Mouse (Mus musculus): ENCODE data around the gene Ralb. TPM values are rescaled to one million over a fixed set of nuclear protein-coding genes. Genes with fewer than 3 reads are reported as not detected.
A peak's percentile ranks its signal among the peaks of the same experiment; 100 is the strongest.

Ralb gene
- polyA plus RNA-seq, 2 experiments, result 49.4 to 110 TPM

DNA sequence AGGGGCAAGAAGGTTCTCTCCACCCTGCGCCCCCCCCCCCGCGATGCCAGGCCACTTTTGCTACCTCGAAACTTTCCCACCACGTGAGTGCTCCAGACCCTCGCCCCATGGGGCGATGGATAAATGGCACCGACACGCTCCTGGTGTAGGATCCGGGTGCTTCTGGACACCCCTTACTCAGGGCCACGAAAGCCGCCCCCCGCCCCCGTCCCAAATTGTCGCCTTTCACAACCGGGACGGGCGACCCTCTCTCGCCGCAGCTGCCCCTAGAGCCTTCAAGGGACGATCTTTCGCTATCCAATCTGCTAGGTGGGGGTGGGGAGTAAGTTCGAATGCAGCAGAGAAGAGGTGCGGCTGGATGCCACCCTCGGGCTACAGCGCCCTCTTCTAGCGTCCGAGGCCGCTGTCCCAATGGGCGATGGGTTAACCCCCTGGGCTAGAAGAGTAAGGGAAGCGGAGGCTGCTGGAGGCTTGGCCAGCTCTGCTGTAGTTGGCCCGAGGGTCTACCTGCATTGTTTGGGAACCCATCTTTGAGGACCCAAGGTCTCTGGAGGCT, 82.1 kb downstream of the Ralb start:
- DNase-seq (ENCODE audit: low spot score) (no peak), ATAC-seq (ENCODE audit: low FRiP score, low read depth) (no peak)
- H3K9ac ChIP-seq (ENCODE audit: low read depth, low read length, severe bottlenecking), result peak overlapping the region; percentile 58
- H3K27me3 ChIP-seq (ENCODE audit: control insufficient read depth, insufficient read depth, low read length), result peaks cover 65% of the 10 kb centered on the region
- H3K9me3 ChIP-seq (ENCODE audit: control insufficient read depth, low read length), result no peaks in the 10 kb centered on the region
- H3K4me2 ChIP-seq (replicated peaks; ENCODE audit: low read depth, low read length, severe bottlenecking), result peak overlapping the region; percentile 88
- H3K4me3 ChIP-seq (replicated peaks; ENCODE audit: low read length), result peak overlapping the region; percentile 66
- TF ChIP-seq POLR2A (IDR thresholded peaks at IDR 0.05; ENCODE audit: borderline replicate concordance, extremely low read depth, insufficient read depth, insufficient read length), result no peak
- H3K4me1 ChIP-seq (ENCODE audit: control insufficient read depth, insufficient read depth, low read length), result peaks cover 13% of the 10 kb centered on the region; the same call in 1 of the 2 replicates
- WGBS, result 2% methylated on average over 26 of the region's 32 CpGs
- H3K27ac ChIP-seq (replicated peaks; ENCODE audit: low read depth, low read length), result no peak overlapping the region
- no peaks in the 10 kb centered on the region for H3K36me3 ChIP-seq (ENCODE audit: control insufficient read depth, insufficient read depth, low read length)

DNA sequence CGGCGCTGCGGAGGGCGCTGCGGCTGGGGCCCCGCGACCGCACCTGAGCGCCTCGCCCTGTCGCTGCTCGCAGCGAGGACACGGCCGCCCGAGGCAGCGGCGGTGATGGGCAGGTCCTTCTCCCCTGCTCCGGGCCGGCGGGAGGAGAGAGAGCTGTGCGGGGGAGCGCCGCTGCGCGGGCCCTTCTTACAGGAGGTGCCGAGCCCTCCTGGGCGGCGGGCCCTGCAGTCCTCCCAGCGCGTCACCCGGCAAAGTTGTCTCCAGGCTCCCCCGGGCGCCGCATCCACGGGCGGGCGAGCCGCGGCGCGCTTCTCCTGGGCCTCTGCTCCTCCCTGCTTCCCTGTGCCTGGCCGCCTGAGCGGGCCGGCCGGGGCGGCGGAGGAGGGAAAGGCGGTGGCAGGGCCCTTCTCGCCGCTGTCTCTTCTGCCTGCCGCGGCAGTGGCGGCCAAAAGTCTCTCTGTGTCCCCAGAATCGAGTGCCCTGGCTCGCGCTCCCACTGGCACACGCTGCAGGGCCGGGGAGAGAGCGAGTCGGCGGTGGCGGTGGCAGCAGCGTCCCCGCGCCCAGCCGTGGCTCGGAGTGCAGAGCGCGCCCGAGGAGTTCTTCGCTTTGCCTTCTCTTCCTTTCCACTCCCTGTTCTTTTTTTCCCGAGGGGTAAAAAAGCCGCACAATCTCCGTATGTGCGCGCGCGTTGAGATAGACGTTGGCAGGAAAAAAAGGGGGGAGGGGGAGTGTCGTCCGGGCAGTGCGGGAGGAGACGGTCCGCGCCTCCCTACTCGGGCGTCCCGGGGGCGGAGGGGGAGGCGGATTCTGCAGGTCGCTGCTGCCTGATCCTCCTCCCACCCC, 82.8 kb downstream of the Ralb start, which contains the start of gene Inhbb:
Gene Inhbb, minus strand, starts transcription at position 673 of the 846 bp plus-strand sequence.
- Histone ChIP-seq H3K4me1 (ENCODE audit: control insufficient read depth, insufficient read depth, low read length) (peaks cover 15% of the 10 kb centered on the region; the same call in 1 of the 2 replicates), H3K9ac (ENCODE audit: low read depth, low read length, severe bottlenecking) (peak within 1 kb of the TSS; percentile 58), H3K27me3 (ENCODE audit: control insufficient read depth, insufficient read depth, low read length) (peaks cover 65% of the 10 kb centered on the region), H3K27ac (replicated peaks; ENCODE audit: low read depth, low read length) (no peak within 1 kb of the TSS), H3K4me3 (replicated peaks; ENCODE audit: low read length) (peak within 1 kb of the TSS; percentile 66), H3K36me3 (ENCODE audit: control insufficient read depth, insufficient read depth, low read length) (no peaks in the 10 kb centered on the region), H3K9me3 (ENCODE audit: control insufficient read depth, low read length) (no peaks in the 10 kb centered on the region), H3K4me2 (replicated peaks; ENCODE audit: low read depth, low read length, severe bottlenecking) (peak within 1 kb of the TSS; percentile 88)
- TF ChIP-seq POLR2A (IDR thresholded peaks at IDR 0.05; ENCODE audit: borderline replicate concordance, extremely low read depth, insufficient read depth, insufficient read length), result no peak
- WGBS, result under 1% methylated on average over 47 of the region's 92 CpGs
- ATAC-seq (ENCODE audit: low FRiP score, low read depth) (peak; percentile 12; the same call in 1 of the 2 replicates), DNase-seq (ENCODE audit: low spot score) (no peak)

DNA sequence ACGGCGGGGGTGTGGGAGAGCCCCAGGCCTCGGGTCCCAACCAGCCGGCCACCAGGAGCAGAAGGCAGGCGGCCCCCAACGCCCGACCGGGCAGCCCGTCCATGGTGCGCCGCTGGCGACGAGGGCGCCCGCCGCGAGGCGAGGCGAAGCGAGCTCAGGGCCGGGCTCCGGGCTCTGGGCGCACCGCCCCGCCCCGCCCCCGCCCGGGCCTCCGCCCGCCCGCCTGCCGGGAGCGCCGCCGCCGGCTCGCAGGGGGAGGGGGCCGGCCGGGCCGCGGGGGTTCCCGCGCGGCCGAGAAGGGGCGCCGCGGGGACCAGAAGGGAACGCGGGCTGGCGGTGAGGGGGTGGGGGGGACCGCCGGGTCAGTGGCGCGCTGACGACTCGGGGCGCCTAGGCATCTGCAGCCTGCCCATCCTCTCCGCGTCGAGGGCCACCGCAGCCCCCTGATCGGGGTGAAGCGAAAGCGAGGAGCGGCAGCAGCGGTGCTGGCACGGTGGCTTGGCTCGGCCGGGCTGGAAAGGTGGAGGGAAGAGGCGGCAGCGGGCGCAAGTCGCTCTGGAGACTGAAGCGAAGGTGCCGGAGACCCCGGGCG, 83.5 kb downstream of the Ralb start:
- H3K9ac ChIP-seq (ENCODE audit: low read depth, low read length, severe bottlenecking), result peak overlapping the region; percentile 58
- under 1% methylated on average over 19 of the region's 78 CpGs for WGBS
- H3K36me3 ChIP-seq (ENCODE audit: control insufficient read depth, insufficient read depth, low read length), result no peaks in the 10 kb centered on the region
- peaks cover 15% of the 10 kb centered on the region; the same call in 1 of the 2 replicates for H3K4me1 ChIP-seq (ENCODE audit: control insufficient read depth, insufficient read depth, low read length)
- peak; percentile 38 for ATAC-seq (ENCODE audit: low FRiP score, low read depth)
- H3K27ac ChIP-seq (replicated peaks; ENCODE audit: low read depth, low read length), result no peak overlapping the region
- H3K4me3 ChIP-seq (replicated peaks; ENCODE audit: low read length), result peak overlapping the region; percentile 66
- H3K9me3 ChIP-seq (ENCODE audit: control insufficient read depth, low read length), result no peaks in the 10 kb centered on the region
- peak overlapping the region; percentile 88 for H3K4me2 ChIP-seq (replicated peaks; ENCODE audit: low read depth, low read length, severe bottlenecking)
- no peak for DNase-seq (ENCODE audit: low spot score)
- no peak for TF ChIP-seq POLR2A (IDR thresholded peaks at IDR 0.05; ENCODE audit: borderline replicate concordance, extremely low read depth, insufficient read depth, insufficient read length)
- peaks cover 65% of the 10 kb centered on the region for H3K27me3 ChIP-seq (ENCODE audit: control insufficient read depth, insufficient read depth, low read length)

Other genes with a start within 250 kb of the Ralb start
- gene Inhbb, start 82.5 kb downstream of the Ralb start, polyA plus RNA-seq (2012; rRNA removed), result 2.8 and 2.9 TPM in 2 replicates
- gene Inhbb, start 82.5 kb downstream of the Ralb start, polyA plus RNA-seq (2014; fragmentation: Nextera tagmentation; extraction: Ambion mirVana), result 1.5 and 1.6 TPM in 2 replicates
- 23.0 and 33.2 TPM in 2 replicates for gene Tmem185b, start 21.4 kb upstream of the Ralb start, polyA plus RNA-seq (2012; rRNA removed)
- 24.3 and 31.9 TPM in 2 replicates for gene Tmem185b, start 21.4 kb upstream of the Ralb start, polyA plus RNA-seq (2014; fragmentation: Nextera tagmentation; extraction: Ambion mirVana)
- 5.4 and 6.1 TPM in 2 replicates for gene Epb41l5, start 144.2 kb upstream of the Ralb start, polyA plus RNA-seq (2012; rRNA removed)
- 12.1 and 12.8 TPM in 2 replicates for gene Epb41l5, start 144.2 kb upstream of the Ralb start, polyA plus RNA-seq (2014; fragmentation: Nextera tagmentation; extraction: Ambion mirVana)